Mouse (Mus musculus): ENCODE data around the gene Eif4e3.

GRCm38 (mm10) chr6:99655488-99655887 is 11.1 kb downstream of the Eif4e3 start:
- no peak for TF ChIP-seq CTCF (conservative IDR thresholded peaks at IDR 0.05; ENCODE audit: insufficient read depth, insufficient read length, low read depth, low read length)
- no peak for TF ChIP-seq POLR2A (IDR thresholded peaks at IDR 0.05; ENCODE audit: low read depth, low read length)

All from kidney, adult 2 months (tissue).